Mouse (Mus musculus) kidney, postnatal 0 days (tissue): ENCODE data around the gene Irs3. TPM values are rescaled to one million over a fixed set of nuclear protein-coding genes. Genes with fewer than 3 reads are reported as not detected.

Experiments
- ATAC-seq: fragments of 200-750 bp; cut with Nextera tagmentation; replicated peaks from 2 replicates; pipeline ENCODE4 v1.8.0; 2017; ENCODE audit warnings: low read depth, moderate number of reproducible peaks, moderate TSS enrichment, moderate library complexity; ENCODE audit not compliant: low FRiP score
- DNase-seq: peaks from one replicate; pipeline ENCODE4 v3.0.0-alpha.2; 2016; ENCODE audit warnings: low spot score
- H3K27ac ChIP-seq: fragments of 300-500 bp; sonication (generic); 2 replicates; pipeline ENCODE4 v1.5.1; 2014; ENCODE audit warnings: mild to moderate bottlenecking
- H3K27me3 ChIP-seq: fragments of 300-500 bp; sonication (generic); 2 replicates; pipeline ENCODE4 v1.6.1; 2014; ENCODE audit warnings: low read length, mixed read lengths; ENCODE audit not compliant: insufficient read depth
- H3K36me3 ChIP-seq: fragments of 300-500 bp; sonication (generic); 2 replicates; pipeline ENCODE4 v1.6.1; 2014; ENCODE audit warnings: low read length, mixed read lengths; ENCODE audit not compliant: insufficient read depth
- H3K4me1 ChIP-seq: fragments of 300-500 bp; sonication (generic); replicated peaks from 2 replicates; pipeline ENCODE4 v1.6.1; 2014; ENCODE audit warnings: antibody characterized with exemption, low read length, mixed read lengths; ENCODE audit not compliant: insufficient read depth
- H3K4me2 ChIP-seq: fragments of 300-500 bp; sonication (generic); 2 replicates; pipeline ENCODE4 v1.6.1; 2014; ENCODE audit warnings: mild to moderate bottlenecking, low read length, moderate library complexity, mixed read lengths
- H3K4me3 ChIP-seq: fragments of 300-500 bp; sonication (generic); replicated peaks from 2 replicates; pipeline ENCODE4 v1.5.1; 2014; ENCODE audit warnings: low read depth, low read length
- H3K9ac ChIP-seq: fragments of 300-500 bp; sonication (generic); 2 replicates; pipeline ENCODE4 v1.6.1; 2014; ENCODE audit warnings: low read depth, low read length
- H3K9me3 ChIP-seq: fragments of 300-500 bp; sonication (generic); replicated peaks from 2 replicates; pipeline ENCODE4 v1.6.1; 2016; ENCODE audit warnings: low read length, inconsistent platforms, mixed read lengths
- CTCF ChIP-seq: IDR thresholded peaks from 2 replicates; pipeline ENCODE4 v1.5.1; 2016; ENCODE audit warnings: antibody characterized with exemption, low read depth, mild to moderate bottlenecking, moderate library complexity
- WGBS: fragments of 180-500 bp; shearing (Covaris S2); extraction: QIAGEN DNeasy Blood & Tissue Kit; methylation state at CpG from one replicate; pipeline ENCODE4 v1.1.7; 2014; 5-methylcytosine and 5-hydroxymethylcytosine counted together
- polyA plus RNA-seq: library from polyadenylated mRNA; unstranded; fragments of >200 nt; fragmentation: Nextera tagmentation; extraction: Ambion mirVana; gene quantifications from 2 replicates; pipeline ENCODE4 v1.2.1, GENCODE M21; 2015

Irs3 gene
- polyA plus RNA-seq, 1 experiment from 2014 or later = 1.3 TPM

DNA sequence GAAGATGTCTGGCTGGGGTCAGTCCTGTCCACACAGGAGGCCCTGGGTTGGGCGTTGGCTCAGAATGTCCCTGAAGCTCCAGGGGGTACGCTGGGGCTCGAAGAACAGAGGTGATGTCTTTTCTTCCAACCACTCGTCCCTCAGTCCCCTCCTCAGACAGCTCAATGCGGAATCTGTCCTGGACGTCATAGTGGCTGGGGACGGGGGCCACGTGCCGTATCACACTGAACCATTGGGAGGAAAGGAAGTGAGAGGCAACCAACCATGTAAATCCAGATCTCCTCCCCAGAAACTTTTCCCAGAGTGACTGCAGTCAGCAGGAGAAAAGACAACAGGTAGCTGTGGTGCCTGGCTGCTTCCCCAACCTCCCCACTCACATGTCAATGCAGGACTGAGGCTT is 45.9 kb downstream of the Irs3 start:
- no peak for TF ChIP-seq CTCF
- WGBS = 34% methylated on average over 9 of the region's 9 CpGs
- no peak for ATAC-seq
- Histone ChIP-seq H3K9ac (peak overlapping the region; percentile 78), H3K36me3 (no peaks in the 10 kb centered on the region), H3K9me3 (no peaks in the 10 kb centered on the region), H3K4me2 (peak overlapping the region; percentile 97), H3K4me1 (peaks cover 10% of the 10 kb centered on the region), H3K4me3 (peak overlapping the region; percentile 72), H3K27ac (peak overlapping the region; percentile 83), H3K27me3 (no peaks in the 10 kb centered on the region)
- peak; percentile 43 for DNase-seq

DNA sequence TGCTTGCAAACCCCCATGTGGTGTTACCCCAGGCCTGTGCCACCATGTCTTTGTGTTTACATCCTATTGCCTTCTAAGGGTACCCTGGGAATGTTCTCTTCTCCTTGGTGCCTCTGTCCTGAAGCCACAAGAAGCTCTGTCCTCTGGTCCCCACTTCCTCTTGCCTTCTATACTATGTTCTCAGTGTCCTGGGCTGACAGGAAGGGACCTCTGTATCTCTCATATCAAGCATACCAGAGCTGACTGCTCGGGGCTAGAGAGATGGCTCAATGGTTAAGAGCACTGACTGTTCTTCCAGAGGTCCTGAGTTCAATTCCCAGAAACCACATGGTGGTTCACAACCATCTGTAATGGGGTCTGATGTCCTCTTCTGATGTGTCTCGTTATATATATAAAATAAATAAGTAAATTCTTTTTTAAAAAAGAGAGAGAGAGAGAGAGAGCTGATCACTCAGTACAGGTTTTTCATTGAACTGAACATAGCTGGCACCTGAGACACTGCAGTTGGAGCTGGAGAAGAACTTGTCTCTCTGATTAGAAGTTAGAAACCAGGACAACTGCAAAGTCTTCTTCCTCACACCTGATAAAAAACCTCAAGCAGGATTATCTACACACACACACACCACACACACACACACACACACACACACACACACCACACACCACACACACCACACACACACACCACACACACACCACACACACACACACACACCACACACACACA is 47.3 kb downstream of the Irs3 start:
- ATAC-seq (no peak), DNase-seq (no peak)
- 72% methylated on average over 2 of the region's 2 CpGs for WGBS
- no peak overlapping the region for H3K9ac ChIP-seq
- H3K4me1 ChIP-seq = peaks cover 10% of the 10 kb centered on the region
- TF ChIP-seq CTCF = no peak
- no peaks in the 10 kb centered on the region for H3K9me3 ChIP-seq
- no peaks in the 10 kb centered on the region for H3K36me3 ChIP-seq
- H3K4me3 ChIP-seq = no peak overlapping the region
- H3K27ac ChIP-seq = no peak overlapping the region
- no peak overlapping the region for H3K4me2 ChIP-seq
- no peaks in the 10 kb centered on the region for H3K27me3 ChIP-seq

DNA sequence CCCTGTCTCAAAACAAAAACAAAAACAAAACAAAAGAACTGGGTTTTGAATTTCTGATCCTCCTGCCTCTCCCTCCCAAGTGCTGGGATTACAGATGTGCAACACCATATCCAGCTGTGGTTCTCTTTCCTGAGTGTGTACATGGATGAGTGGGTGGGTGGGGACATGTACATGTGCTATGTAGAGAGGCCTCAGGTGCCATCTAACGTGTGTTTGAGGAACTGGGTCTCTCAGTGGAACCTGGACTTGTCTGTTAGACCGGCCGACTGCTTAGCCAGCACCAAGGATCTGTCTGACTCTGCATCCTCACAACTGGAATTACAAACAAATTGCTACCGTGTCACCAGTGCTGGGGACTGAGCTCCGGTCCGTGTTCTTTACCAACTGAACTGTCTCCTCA is 47.9 kb downstream of the Irs3 start:
- no peak overlapping the region for H3K9ac ChIP-seq
- H3K27ac ChIP-seq = no peak overlapping the region
- H3K4me1 ChIP-seq = peaks cover 6% of the 10 kb centered on the region
- no peaks in the 10 kb centered on the region for H3K9me3 ChIP-seq
- DNase-seq = no peak
- TF ChIP-seq CTCF = no peak
- ATAC-seq = no peak
- H3K27me3 ChIP-seq = no peaks in the 10 kb centered on the region
- no peaks in the 10 kb centered on the region for H3K36me3 ChIP-seq
- whole genome bisulfite sequencing = 97% methylated on average over 6 of the region's 6 CpGs
- no peak overlapping the region for H3K4me3 ChIP-seq
- H3K4me2 ChIP-seq = no peak overlapping the region

DNA sequence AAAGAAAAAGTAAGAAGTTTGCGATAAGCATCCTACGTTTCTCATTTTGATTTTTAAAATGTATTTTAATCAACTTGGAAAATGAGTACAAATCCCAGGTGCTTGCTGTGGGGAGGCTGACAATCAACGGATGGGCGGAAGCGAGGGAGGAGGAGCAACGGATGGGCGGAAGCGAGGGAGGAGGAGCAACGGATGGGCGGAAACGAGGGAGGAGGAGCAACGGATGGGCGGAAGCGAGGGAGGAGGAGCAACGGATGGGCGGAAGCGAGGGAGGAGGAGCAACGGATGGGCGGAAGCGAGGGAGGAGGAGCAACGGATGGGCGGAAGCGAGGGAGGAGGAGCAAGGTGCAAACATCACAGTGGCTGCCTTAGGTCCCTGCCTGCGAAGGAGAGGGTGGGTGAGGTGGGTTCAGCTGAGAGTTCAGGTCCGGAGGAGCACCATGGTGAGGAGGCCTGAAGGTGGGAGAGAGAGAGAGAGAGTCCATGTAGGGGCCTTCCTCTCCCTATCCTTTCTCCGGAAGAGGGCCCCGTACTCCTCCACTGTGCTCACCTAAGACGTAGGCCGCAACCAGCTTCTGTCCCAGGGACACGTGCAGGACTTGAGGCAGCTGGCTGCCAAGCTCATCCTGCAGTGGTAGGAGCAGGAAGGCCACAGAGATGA is 48.8 kb downstream of the Irs3 start:
- peak; percentile 45 for DNase-seq
- no peak for TF ChIP-seq CTCF

DNA sequence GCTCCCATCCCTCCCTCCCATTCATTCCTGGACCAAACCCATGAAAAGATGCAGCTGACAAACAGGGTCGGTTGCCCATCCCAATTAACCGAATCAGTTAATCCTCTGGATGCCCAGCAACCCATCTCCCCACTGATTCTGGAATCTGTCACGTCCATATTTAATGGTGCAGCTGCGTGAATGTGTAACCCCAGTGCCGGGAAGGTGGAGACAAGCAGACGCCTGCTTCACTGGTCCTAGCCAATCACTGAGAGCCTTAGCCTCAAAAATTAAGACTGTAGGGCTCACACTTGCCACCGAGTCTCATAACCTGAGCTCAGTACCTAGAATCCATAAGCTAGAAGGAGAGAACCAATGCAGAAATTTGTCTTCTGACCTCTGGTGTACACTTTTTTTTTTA is 49.6 kb downstream of the Irs3 start:
- H3K27ac ChIP-seq = no peak overlapping the region
- DNase-seq (no peak), ATAC-seq (no peak)
- 80% methylated on average over 7 of the region's 7 CpGs for WGBS
- H3K27me3 ChIP-seq = no peaks in the 10 kb centered on the region
- TF ChIP-seq CTCF = no peak
- no peaks in the 10 kb centered on the region for H3K9me3 ChIP-seq
- H3K4me3 ChIP-seq = no peak overlapping the region
- peaks cover 6% of the 10 kb centered on the region; the same call in 1 of the 2 replicates for H3K4me1 ChIP-seq
- no peak overlapping the region for H3K4me2 ChIP-seq
- no peaks in the 10 kb centered on the region for H3K36me3 ChIP-seq
- H3K9ac ChIP-seq = no peak overlapping the region

More for the DNA sequence above, 48.8 kb downstream of the Irs3 start:
- no peak for ATAC-seq
- H3K36me3 ChIP-seq = no peaks in the 10 kb centered on the region
- WGBS = 29% methylated on average over 29 of the region's 30 CpGs
- H3K4me2 ChIP-seq = peak overlapping the region; percentile 31; the same call in 1 of the 2 replicates
- peaks cover 6% of the 10 kb centered on the region; the same call in 1 of the 2 replicates for H3K4me1 ChIP-seq
- H3K9me3 ChIP-seq = no peaks in the 10 kb centered on the region
- peak overlapping the region; percentile 14; the same call in 1 of the 2 replicates for H3K27ac ChIP-seq
- H3K27me3 ChIP-seq = no peaks in the 10 kb centered on the region
- no peak overlapping the region for H3K9ac ChIP-seq
- no peak overlapping the region for H3K4me3 ChIP-seq

Other genes with a start within 250 kb of the Irs3 start
- gene Zan, start 168.7 kb downstream of the Irs3 start, polyA plus RNA-seq = 0.16 and 0.23 TPM in 2 replicates
- 55.1 and 55.6 TPM in 2 replicates for gene Pop7, start 143.2 kb downstream of the Irs3 start, polyA plus RNA-seq
- 9.3 and 10.3 TPM in 2 replicates for gene Gigyf1, start 127.2 kb downstream of the Irs3 start, polyA plus RNA-seq
- gene Epo, start 112.5 kb downstream of the Irs3 start, polyA plus RNA-seq = 0.20 TPM in 1 of 2 replicates, not detected in the other
- gene Gnb2, start 112.2 kb downstream of the Irs3 start, polyA plus RNA-seq = 463 and 480 TPM in 2 replicates
- not detected in 2 replicates for gene Actl6b, start 92.2 kb downstream of the Irs3 start, polyA plus RNA-seq
- gene Tfr2, start 75.9 kb downstream of the Irs3 start, polyA plus RNA-seq = 0.13 TPM in 2 replicates
- gene Mospd3, start 44.7 kb downstream of the Irs3 start, polyA plus RNA-seq = 37.8 and 39.3 TPM in 2 replicates
- gene Pcolce, start 31.9 kb downstream of the Irs3 start, polyA plus RNA-seq = 120 and 136 TPM in 2 replicates
- gene Fbxo24, start 16.7 kb downstream of the Irs3 start, polyA plus RNA-seq = 0.14 and 0.17 TPM in 2 replicates
- 42.6 and 42.9 TPM in 2 replicates for gene Lrch4, start 16.6 kb downstream of the Irs3 start, polyA plus RNA-seq
- 5.3 and 6.2 TPM in 2 replicates for gene Gm20605, start 16.5 kb downstream of the Irs3 start, polyA plus RNA-seq
- gene Sap25, start 4.4 kb downstream of the Irs3 start, polyA plus RNA-seq = 5.3 and 5.4 TPM in 2 replicates
- 20.8 and 21.2 TPM in 2 replicates for gene Agfg2, start 39.0 kb upstream of the Irs3 start, polyA plus RNA-seq
- 1.2 and 1.6 TPM in 2 replicates for gene Nyap1, start 95.9 kb upstream of the Irs3 start, polyA plus RNA-seq
- gene Tsc22d4, start 100.0 kb upstream of the Irs3 start, polyA plus RNA-seq = 107 and 110 TPM in 2 replicates
- gene Ppp1r35, start 133.1 kb upstream of the Irs3 start, polyA plus RNA-seq = 28.8 and 32.4 TPM in 2 replicates
- gene Mepce, start 141.9 kb upstream of the Irs3 start, polyA plus RNA-seq = 11.6 and 12.3 TPM in 2 replicates
- gene Zcwpw1, start 142.1 kb upstream of the Irs3 start, polyA plus RNA-seq = 14.5 and 15.7 TPM in 2 replicates
- 0.69 and 0.70 TPM in 2 replicates for gene Pilra, start 190.6 kb upstream of the Irs3 start, polyA plus RNA-seq
- 0.39 and 0.45 TPM in 2 replicates for gene Pilrb1, start 212.4 kb upstream of the Irs3 start, polyA plus RNA-seq
- 0.16 and 0.84 TPM in 2 replicates for gene Pilrb2, start 226.1 kb upstream of the Irs3 start, polyA plus RNA-seq